In the genomic region with DNA sequence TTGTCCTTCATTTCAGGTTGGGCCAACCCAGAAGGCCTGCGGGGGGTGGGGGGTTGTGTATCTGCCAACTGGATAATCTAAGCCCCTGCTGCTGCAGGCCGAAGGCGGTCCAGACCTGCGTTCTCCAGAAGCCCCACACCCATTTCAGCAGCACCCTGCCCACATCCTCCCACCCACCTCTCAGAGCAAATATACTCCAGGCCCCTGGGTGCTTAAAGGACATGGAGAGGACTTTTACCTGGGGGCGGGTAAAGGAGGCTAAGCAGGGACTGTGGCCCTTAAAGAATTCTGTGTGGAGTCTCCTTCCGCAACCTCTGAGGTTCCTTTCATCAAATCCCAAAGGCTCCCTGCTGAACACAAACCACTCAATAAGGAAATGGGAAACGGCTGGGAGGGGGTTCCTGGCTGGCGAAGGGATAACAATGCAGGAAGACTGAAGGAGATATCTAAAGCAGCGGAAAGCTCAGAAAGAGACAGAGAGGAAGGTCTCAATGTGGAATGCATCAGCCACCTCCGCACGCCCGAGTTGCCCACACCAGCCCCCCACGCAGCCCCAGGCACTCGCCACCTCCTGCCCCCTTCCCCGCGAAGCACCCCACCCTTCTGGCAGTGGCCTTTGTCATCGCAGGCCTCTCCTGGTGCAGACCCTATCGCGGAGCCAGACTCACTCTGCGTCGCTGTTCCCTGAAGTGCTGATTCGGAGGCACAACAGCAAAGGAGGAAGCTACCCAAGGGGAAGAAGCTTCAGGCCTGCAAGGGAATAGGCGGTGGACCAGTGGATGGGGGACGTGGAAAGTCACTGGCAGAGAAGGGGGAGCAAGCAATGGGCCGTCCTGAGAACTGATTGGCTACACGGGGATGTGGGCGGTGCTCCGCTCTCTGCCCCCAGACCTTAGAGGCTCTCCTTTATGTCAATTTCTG, we compare ENCODE assay signal across 8 mouse cellular contexts. TPM values are rescaled to one million over a fixed set of nuclear protein-coding genes. Genes with fewer than 3 reads are reported as not detected.
DNase-seq lines count a peak whose midpoint lies in the region; ATAC-seq and TF ChIP-seq lines count a peak whose summit lies in the region.

A gene (minus strand): TSS at position 798 of the 921 bp plus-strand sequence.

- no peak for TF ChIP-seq CTCF in ES-Bruce4 (IDR thresholded peaks at IDR 0.05; ENCODE audit: low read depth, low read length)
- TF ChIP-seq CTCF in cerebellum, adult 2 months (IDR thresholded peaks at IDR 0.05; ENCODE audit: borderline replicate concordance, insufficient read depth, low read depth, low read length): no peak

- WGBS in cerebellum, adult 2 months: under 1% methylated on average over 28 of the region's 28 CpGs
- WGBS in liver, embryonic 15.5 days (ENCODE audit: insufficient replicate concordance): 12% methylated on average over 28 of the region's 28 CpGs

- H3K27ac ChIP-seq in ES-Bruce4 (ENCODE audit: insufficient read depth, low read length): no peak within 1 kb of the TSS
- H3K27ac ChIP-seq in cerebellum, adult 2 months (ENCODE audit: insufficient read depth, low read length): peak within 1 kb of the TSS; percentile 56
- H3K27ac ChIP-seq in liver, embryonic 15.5 days (replicated peaks): no peak within 1 kb of the TSS

- no peaks in the 10 kb centered on the region for H3K27me3 ChIP-seq in ES-Bruce4 (ENCODE audit: control insufficient read depth, insufficient read depth, low read length, poor library complexity, severe bottlenecking)
- no peaks in the 10 kb centered on the region for H3K27me3 ChIP-seq in cerebellum, adult 2 months (ENCODE audit: control insufficient read depth, insufficient read depth, low read length)
- H3K27me3 ChIP-seq in liver, embryonic 15.5 days: no peaks in the 10 kb centered on the region

- peak within 1 kb of the TSS; percentile 34 for H3K9ac ChIP-seq in ES-Bruce4 (ENCODE audit: low read depth, poor library complexity, severe bottlenecking)
- no peak within 1 kb of the TSS for H3K9ac ChIP-seq in liver, embryonic 15.5 days

- intact Hi-C loops in heart, postnatal 25 days (cut with DNase I): no loop called here

- no peaks in the 10 kb centered on the region for H3K4me1 ChIP-seq in ES-Bruce4 (ENCODE audit: control insufficient read depth, insufficient read depth, low read length)
- peaks cover 10% of the 10 kb centered on the region; the same call in 1 of the 2 replicates for H3K4me1 ChIP-seq in cerebellum, adult 2 months (ENCODE audit: control insufficient read depth, insufficient read depth, low read length)
- H3K4me1 ChIP-seq in liver, embryonic 15.5 days (replicated peaks): no peaks in the 10 kb centered on the region

- no peaks in the 10 kb centered on the region for H3K36me3 ChIP-seq in ES-Bruce4 (ENCODE audit: control insufficient read depth, insufficient read depth, low read length, poor library complexity, severe bottlenecking)
- no peaks in the 10 kb centered on the region for H3K36me3 ChIP-seq in liver, embryonic 15.5 days (replicated peaks)

- ATAC-seq in liver, embryonic 15.5 days (ENCODE audit: insufficient read depth): 0 out of 2 replicates have a peak, but pooled peaks have one; percentile 47

- no peak for TF ChIP-seq POLR2A in ES-Bruce4 (IDR thresholded peaks at IDR 0.05; ENCODE audit: insufficient read depth, low read length)
- TF ChIP-seq POLR2A in cerebellum, adult 2 months (IDR thresholded peaks at IDR 0.05; ENCODE audit: borderline replicate concordance, insufficient read depth, low read length): peak; percentile 88

- no peak for TF ChIP-seq EP300 in ES-Bruce4 (IDR thresholded peaks at IDR 0.05; ENCODE audit: insufficient read depth, low read depth, low read length)

- peak; percentile 90 to 93 for DNase-seq in cerebellum, adult 2 months
- peak; percentile 87 for DNase-seq in forelimb bud, embryonic 11.5 days (ENCODE audit: low read depth, low spot score)
- peak; percentile 73 for DNase-seq in heart, postnatal 25 days (ENCODE audit: low spot score)
- peak; percentile 87 to 95 for DNase-seq in layer of hippocampus, adult 18-20 months (ENCODE audit: low spot score in 2 of 2)
- DNase-seq in ovary, adult 18-20 months (ENCODE audit: low spot score): peak; percentile 86
- peak; percentile 77 to 79 for DNase-seq in urinary bladder, postnatal 4 days (ENCODE audit: low spot score in 2 of 2)

- H3K4me3 ChIP-seq in ES-Bruce4 (ENCODE audit: low read depth, low read length): peak within 1 kb of the TSS; percentile 80
- H3K4me3 ChIP-seq in cerebellum, adult 2 months (replicated peaks; ENCODE audit: insufficient read depth, low read depth, low read length): peak within 1 kb of the TSS; percentile 77
- peak within 1 kb of the TSS; percentile 41 for H3K4me3 ChIP-seq in liver, embryonic 15.5 days (replicated peaks)

- H3K9me3 ChIP-seq in ES-Bruce4 (replicated peaks; ENCODE audit: control insufficient read depth, insufficient read depth, low read length, poor library complexity, severe bottlenecking): no peaks in the 10 kb centered on the region
- no peaks in the 10 kb centered on the region for H3K9me3 ChIP-seq in liver, embryonic 15.5 days (replicated peaks)

- peak within 1 kb of the TSS; percentile 58 for H3K4me2 ChIP-seq in liver, embryonic 15.5 days

RNA-seq across cellular contexts. Expression of the gene that starts here (rescaled TPM):
- 25.2 and 35.6 TPM in 2 replicates for polyA plus RNA-seq in ES-Bruce4 (2011; ENCODE audit: insufficient read depth, insufficient read length, low read depth, missing spikeins)
- 92.9 and 103 TPM in 2 replicates for polyA plus RNA-seq in cerebellum, adult 2 months (2012; rRNA removed)
- total RNA-seq in heart, postnatal 25 days (2021): 10 to 100 TPM; 12.3 to 15.9 TPM
- 100 to 1,000 TPM; 205 to 214 TPM for total RNA-seq in layer of hippocampus, adult 18-20 months (2021)
- 4.7 TPM in 2 replicates for polyA plus RNA-seq in liver, embryonic 15.5 days (2015; fragmentation: Nextera tagmentation; extraction: Ambion mirVana)

Comparison
In these comparisons a context has a peak if more than half of its experiments do, and no peak if none do; other contexts are left out.
1. RNA of the gene that starts here (total RNA-seq): 205 to 214 TPM in layer of hippocampus, adult 18-20 months; 12.3 to 15.9 TPM in heart, postnatal 25 days; every median in the first group is over 10 times any median in the second.
2. Peak in every context shown above with its lines, with median percentiles within 50 percentile points of each other: H3K4me3 ChIP-seq and DNase-seq.